Mouse (Mus musculus): Measurements from ENCODE around the gene Scarb1. TPM values are rescaled to one million over a fixed set of nuclear protein-coding genes. Genes with fewer than 3 reads are reported as not detected.

The Scarb1 gene
- polyA plus RNA-seq, 1 experiment from 2014 or later: 51.6 TPM

DNA sequence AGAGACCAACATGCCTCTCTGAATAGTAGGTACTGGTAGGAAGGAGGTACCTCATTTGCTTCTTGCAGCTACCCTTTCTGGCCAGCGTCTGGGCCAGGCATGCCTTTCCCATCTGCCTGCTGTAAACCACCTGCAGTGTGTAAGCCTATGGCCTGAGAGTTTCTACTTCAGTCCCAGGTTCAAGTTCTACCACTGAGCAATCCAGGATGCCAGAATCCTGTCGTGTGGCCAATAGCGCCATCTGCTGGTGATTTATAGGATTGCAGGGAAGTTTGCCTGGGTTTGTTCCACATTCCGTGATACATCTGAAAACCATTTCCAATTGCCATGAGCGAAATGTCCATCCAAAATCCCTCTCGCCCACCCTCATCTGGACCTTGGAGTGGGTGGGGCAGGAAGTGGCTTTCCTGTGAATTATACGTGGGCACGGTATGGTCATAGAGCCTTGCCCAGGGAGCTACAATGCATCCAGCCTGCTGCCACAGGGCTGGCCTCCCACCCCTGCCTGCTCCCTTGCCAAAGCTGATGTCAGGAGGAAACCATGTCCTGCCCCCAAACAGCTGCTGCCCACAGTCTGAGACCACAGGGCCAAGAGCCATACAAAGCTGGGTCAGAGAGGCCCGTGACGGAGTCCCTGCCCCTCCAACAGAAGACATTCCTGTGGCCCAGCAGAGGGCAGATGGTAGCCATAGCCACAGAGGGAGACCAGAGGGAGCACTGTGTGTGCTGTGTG, 72.7 kb downstream of the Scarb1 start:
- Histone ChIP-seq H3K9me3 (replicated peaks; ENCODE audit: control insufficient read depth, low read length, poor library complexity, severe bottlenecking) (no peaks in the 10 kb centered on the region), H3K27me3 (ENCODE audit: control insufficient read depth, insufficient read depth, low read depth, low read length) (no peaks in the 10 kb centered on the region), H3K4me2 (ENCODE audit: low read length) (peak overlapping the region; percentile 52), H3K27ac (ENCODE audit: low read length) (peak overlapping the region; percentile 76), H3K4me3 (ENCODE audit: low read depth, low read length) (no peak overlapping the region), H3K4me1 (ENCODE audit: control insufficient read depth, insufficient read depth, low read length) (peaks cover 29% of the 10 kb centered on the region), H3K36me3 (ENCODE audit: control insufficient read depth, insufficient read depth, low read length) (no peaks in the 10 kb centered on the region), H3K9ac (ENCODE audit: low read depth, low read length) (peak overlapping the region; percentile 27)
- ATAC-seq: peak; percentile 11
- WGBS: 18% methylated on average over 10 of the region's 10 CpGs

DNA sequence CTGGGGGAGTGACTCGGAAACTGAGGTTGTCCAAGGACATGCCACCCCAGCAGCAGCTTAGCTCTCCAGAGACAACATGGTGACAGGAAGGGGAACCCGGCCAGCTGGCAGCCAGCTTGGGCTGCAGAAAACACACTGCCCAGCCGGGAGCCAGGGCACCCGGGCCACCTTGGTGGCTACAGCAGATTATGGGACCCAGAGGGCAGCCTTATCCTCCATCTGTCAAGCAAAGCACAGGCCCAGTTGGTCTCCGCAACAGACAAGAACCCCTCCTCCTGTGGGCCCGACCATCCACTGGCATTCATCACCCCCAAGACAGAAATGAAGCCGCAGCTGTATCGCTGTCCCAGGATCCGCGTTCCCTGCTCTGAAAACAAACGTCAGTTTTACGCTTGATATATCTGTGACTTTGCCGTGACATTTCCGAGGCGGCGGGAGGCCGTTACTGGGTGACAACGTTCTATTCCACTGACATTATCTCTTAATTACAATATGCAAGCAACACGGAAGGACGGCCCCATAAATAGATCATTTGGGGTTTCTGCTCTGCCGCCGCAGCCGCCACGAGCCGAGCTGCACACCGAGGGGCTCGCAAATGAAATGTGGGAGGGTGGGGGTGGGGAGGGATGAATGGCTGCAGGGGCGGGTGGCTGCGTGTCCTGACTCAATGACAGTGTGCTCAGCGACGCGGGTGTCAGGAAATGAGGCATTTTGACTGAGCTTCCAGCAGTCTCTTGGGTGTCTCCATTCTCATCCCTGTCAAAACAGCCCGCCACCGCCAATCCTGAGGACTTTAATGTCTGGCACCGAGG, 73.5 kb downstream of the Scarb1 start:
- H3K27ac ChIP-seq (ENCODE audit: low read length): peak overlapping the region; percentile 76
- peak overlapping the region; percentile 27 for H3K9ac ChIP-seq (ENCODE audit: low read depth, low read length)
- no peaks in the 10 kb centered on the region for H3K27me3 ChIP-seq (ENCODE audit: control insufficient read depth, insufficient read depth, low read depth, low read length)
- peak overlapping the region; percentile 21 for H3K4me3 ChIP-seq (ENCODE audit: low read depth, low read length)
- H3K9me3 ChIP-seq (replicated peaks; ENCODE audit: control insufficient read depth, low read length, poor library complexity, severe bottlenecking): no peaks in the 10 kb centered on the region
- WGBS: 13% methylated on average over 35 of the region's 35 CpGs
- peak overlapping the region; percentile 52 for H3K4me2 ChIP-seq (ENCODE audit: low read length)
- H3K4me1 ChIP-seq (ENCODE audit: control insufficient read depth, insufficient read depth, low read length): peaks cover 31% of the 10 kb centered on the region
- peak; percentile 7; the same call in 1 of the 2 replicates for ATAC-seq
- H3K36me3 ChIP-seq (ENCODE audit: control insufficient read depth, insufficient read depth, low read length): no peaks in the 10 kb centered on the region

DNA sequence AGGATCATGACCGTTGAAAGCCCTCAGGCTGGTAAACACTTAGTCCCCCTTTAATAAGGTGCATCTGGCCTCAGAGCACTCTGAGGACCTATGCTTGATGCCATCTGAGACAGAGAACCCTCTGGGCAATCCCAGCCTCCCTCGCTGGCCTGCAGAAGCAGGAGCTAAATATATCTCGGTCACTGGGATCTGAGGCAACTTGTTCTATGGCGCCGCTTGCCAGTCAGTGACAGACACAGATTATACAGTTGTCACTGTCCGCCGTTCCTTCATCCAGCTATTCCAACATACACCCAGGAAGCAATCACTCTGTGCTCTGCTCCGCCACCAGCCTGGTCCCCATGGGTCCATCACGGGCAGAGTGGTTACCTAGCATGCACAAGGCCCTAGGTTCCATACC, 74.8 kb downstream of the Scarb1 start:
- Histone ChIP-seq H3K27me3 (ENCODE audit: control insufficient read depth, insufficient read depth, low read depth, low read length) (no peaks in the 10 kb centered on the region), H3K36me3 (ENCODE audit: control insufficient read depth, insufficient read depth, low read length) (no peaks in the 10 kb centered on the region), H3K4me3 (ENCODE audit: low read depth, low read length) (no peak overlapping the region), H3K9me3 (replicated peaks; ENCODE audit: control insufficient read depth, low read length, poor library complexity, severe bottlenecking) (no peaks in the 10 kb centered on the region), H3K9ac (ENCODE audit: low read depth, low read length) (no peak overlapping the region), H3K4me2 (ENCODE audit: low read length) (no peak overlapping the region), H3K27ac (ENCODE audit: low read length) (peak overlapping the region; percentile 33; the same call in 1 of the 2 replicates), H3K4me1 (ENCODE audit: control insufficient read depth, insufficient read depth, low read length) (peaks cover 31% of the 10 kb centered on the region)
- ATAC-seq: no peak
- 66% methylated on average over 9 of the region's 9 CpGs for WGBS

DNA sequence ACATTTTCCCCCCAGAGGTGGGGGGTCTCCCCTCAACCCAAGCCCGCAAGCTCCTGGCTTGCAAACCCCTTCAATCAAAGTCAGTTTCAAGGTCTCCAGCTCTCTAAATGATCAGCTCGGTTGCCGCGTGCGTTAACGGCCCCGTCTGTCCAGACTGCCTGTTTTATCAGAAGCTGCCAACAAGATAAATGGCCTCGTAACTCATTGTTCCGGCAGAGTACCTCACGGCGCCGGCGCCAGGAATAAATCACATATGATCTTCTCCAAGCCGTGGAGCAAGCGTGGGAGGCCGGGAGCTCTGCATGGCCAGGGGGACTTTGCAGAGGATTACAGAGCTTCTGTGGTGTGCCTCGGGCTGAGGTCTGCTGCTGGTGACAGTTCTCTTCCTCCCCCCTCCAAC, 76.2 kb downstream of the Scarb1 start:
- peak overlapping the region; percentile 32; the same call in 1 of the 2 replicates for H3K9ac ChIP-seq (ENCODE audit: low read depth, low read length)
- H3K36me3 ChIP-seq (ENCODE audit: control insufficient read depth, insufficient read depth, low read length): no peaks in the 10 kb centered on the region
- H3K27me3 ChIP-seq (ENCODE audit: control insufficient read depth, insufficient read depth, low read depth, low read length): no peaks in the 10 kb centered on the region
- 22% methylated on average over 17 of the region's 17 CpGs for WGBS
- H3K4me3 ChIP-seq (ENCODE audit: low read depth, low read length): no peak overlapping the region
- no peak overlapping the region for H3K4me2 ChIP-seq (ENCODE audit: low read length)
- no peak for ATAC-seq
- peak overlapping the region; percentile 75 for H3K27ac ChIP-seq (ENCODE audit: low read length)
- peaks cover 27% of the 10 kb centered on the region for H3K4me1 ChIP-seq (ENCODE audit: control insufficient read depth, insufficient read depth, low read length)
- no peaks in the 10 kb centered on the region for H3K9me3 ChIP-seq (replicated peaks; ENCODE audit: control insufficient read depth, low read length, poor library complexity, severe bottlenecking)

DNA sequence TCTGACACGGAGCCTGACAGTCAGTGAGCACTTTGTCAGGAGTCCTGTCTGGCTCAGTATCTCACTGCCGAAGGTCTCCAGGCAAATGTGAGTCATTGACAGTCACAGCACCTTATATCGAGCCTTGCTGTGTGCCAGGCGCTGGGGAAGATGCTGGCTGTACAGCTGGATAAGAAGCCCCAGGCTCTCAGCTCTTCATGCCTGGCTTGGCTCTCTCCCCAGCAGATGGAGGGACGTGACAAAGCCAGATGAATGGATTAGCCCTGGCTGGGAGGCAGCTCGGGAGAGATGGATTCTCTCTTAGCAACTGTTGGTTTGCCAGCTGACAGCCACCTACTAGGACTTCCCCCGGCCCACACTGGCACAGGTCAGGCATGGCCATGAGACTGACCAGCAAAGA, 78.3 kb downstream of the Scarb1 start:
- H3K9me3 ChIP-seq (replicated peaks; ENCODE audit: control insufficient read depth, low read length, poor library complexity, severe bottlenecking): no peaks in the 10 kb centered on the region
- H3K27ac ChIP-seq (ENCODE audit: low read length): peak overlapping the region; percentile 23; the same call in 1 of the 2 replicates
- no peak overlapping the region for H3K9ac ChIP-seq (ENCODE audit: low read depth, low read length)
- peaks cover 21% of the 10 kb centered on the region for H3K4me1 ChIP-seq (ENCODE audit: control insufficient read depth, insufficient read depth, low read length)
- H3K36me3 ChIP-seq (ENCODE audit: control insufficient read depth, insufficient read depth, low read length): no peaks in the 10 kb centered on the region
- 25% methylated on average over 7 of the region's 7 CpGs for WGBS
- no peaks in the 10 kb centered on the region for H3K27me3 ChIP-seq (ENCODE audit: control insufficient read depth, insufficient read depth, low read depth, low read length)
- no peak for ATAC-seq
- no peak overlapping the region for H3K4me2 ChIP-seq (ENCODE audit: low read length)
- H3K4me3 ChIP-seq (ENCODE audit: low read depth, low read length): no peak overlapping the region

DNA sequence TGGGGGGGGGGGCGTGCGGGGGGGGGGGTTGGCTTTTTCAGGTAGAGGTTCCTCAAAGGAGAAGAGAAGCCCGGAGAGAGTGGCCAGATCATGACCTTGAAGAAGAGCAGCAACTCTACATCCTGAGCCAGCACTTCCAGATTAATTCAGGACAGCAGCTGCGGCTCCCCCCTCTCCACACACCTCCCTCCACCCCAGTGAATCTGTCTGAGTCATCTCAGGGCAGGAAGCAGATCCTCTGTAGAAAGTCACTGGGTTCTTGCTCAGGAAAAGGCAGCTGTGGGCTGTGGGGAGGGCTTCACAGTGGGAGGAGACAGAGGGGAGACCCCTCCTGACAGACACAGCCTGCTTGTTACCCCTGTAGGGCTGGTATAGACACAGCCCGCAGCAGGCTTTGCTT, 87.0 kb downstream of the Scarb1 start:
- no peak overlapping the region for H3K9ac ChIP-seq (ENCODE audit: low read depth, low read length)
- ATAC-seq: no peak
- WGBS: 75% methylated on average over 5 of the region's 5 CpGs

DNA sequence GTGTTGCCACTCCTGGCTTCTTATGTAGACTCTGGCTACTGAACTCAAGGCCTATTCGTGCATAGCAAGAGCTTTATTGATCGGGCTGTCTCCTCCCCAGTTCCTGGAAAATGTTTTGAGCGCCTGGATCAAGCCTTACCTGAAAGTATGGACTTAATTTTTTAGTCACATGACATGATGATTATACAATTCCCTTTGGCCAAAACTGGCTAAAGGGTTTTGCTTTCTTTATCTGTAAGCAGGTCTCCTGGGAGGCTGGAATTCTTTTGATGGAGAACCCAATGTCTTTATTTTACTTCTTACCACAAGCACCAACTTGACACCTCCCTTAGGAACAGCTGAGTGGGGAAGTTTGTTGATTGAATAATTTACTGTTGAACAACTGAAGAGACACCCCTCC, 87.4 kb downstream of the Scarb1 start:
- H3K36me3 ChIP-seq (ENCODE audit: control insufficient read depth, insufficient read depth, low read length): no peaks in the 10 kb centered on the region
- H3K27me3 ChIP-seq (ENCODE audit: control insufficient read depth, insufficient read depth, low read depth, low read length): no peaks in the 10 kb centered on the region
- no peaks in the 10 kb centered on the region for H3K4me1 ChIP-seq (ENCODE audit: control insufficient read depth, insufficient read depth, low read length)
- WGBS: 96% methylated on average over 3 of the region's 3 CpGs
- H3K9ac ChIP-seq (ENCODE audit: low read depth, low read length): no peak overlapping the region
- H3K27ac ChIP-seq (ENCODE audit: low read length): no peak overlapping the region
- ATAC-seq: no peak
- H3K9me3 ChIP-seq (replicated peaks; ENCODE audit: control insufficient read depth, low read length, poor library complexity, severe bottlenecking): no peaks in the 10 kb centered on the region
- H3K4me3 ChIP-seq (ENCODE audit: low read depth, low read length): no peak overlapping the region
- H3K4me2 ChIP-seq (ENCODE audit: low read length): no peak overlapping the region

More for the DNA sequence above, 87.0 kb downstream of the Scarb1 start:
- Histone ChIP-seq H3K9me3 (replicated peaks; ENCODE audit: control insufficient read depth, low read length, poor library complexity, severe bottlenecking) (no peaks in the 10 kb centered on the region), H3K27me3 (ENCODE audit: control insufficient read depth, insufficient read depth, low read depth, low read length) (no peaks in the 10 kb centered on the region), H3K27ac (ENCODE audit: low read length) (no peak overlapping the region), H3K4me1 (ENCODE audit: control insufficient read depth, insufficient read depth, low read length) (no peaks in the 10 kb centered on the region), H3K4me3 (ENCODE audit: low read depth, low read length) (no peak overlapping the region), H3K4me2 (ENCODE audit: low read length) (no peak overlapping the region), H3K36me3 (ENCODE audit: control insufficient read depth, insufficient read depth, low read length) (no peaks in the 10 kb centered on the region)

DNA sequence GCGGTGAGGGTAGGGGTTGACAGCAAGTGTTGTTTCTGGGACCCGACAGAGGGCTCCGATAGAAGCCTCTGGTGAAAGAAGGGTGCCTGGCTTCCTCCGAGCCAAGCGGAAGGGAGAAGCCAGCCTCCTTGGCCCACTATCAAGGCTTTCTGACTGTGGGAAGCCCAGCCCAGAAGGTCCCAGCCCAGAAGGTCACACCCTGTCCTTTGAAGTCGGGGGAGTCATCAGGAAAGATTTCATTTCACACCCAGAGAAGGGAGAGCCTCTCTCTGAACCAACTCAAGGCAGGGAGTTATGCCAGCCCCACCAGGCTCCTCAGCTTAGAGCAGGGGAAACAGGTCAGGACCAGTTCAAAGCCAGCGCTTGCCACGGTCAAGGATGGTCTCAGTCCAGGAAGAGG, 88.2 kb downstream of the Scarb1 start:
- no peak overlapping the region for H3K4me3 ChIP-seq (ENCODE audit: low read depth, low read length)
- no peak overlapping the region for H3K9ac ChIP-seq (ENCODE audit: low read depth, low read length)
- H3K4me1 ChIP-seq (ENCODE audit: control insufficient read depth, insufficient read depth, low read length): no peaks in the 10 kb centered on the region
- 86% methylated on average over 8 of the region's 8 CpGs for WGBS
- no peak overlapping the region for H3K4me2 ChIP-seq (ENCODE audit: low read length)
- H3K36me3 ChIP-seq (ENCODE audit: control insufficient read depth, insufficient read depth, low read length): no peaks in the 10 kb centered on the region
- no peak overlapping the region for H3K27ac ChIP-seq (ENCODE audit: low read length)
- no peaks in the 10 kb centered on the region for H3K9me3 ChIP-seq (replicated peaks; ENCODE audit: control insufficient read depth, low read length, poor library complexity, severe bottlenecking)
- ATAC-seq: no peak
- no peaks in the 10 kb centered on the region for H3K27me3 ChIP-seq (ENCODE audit: control insufficient read depth, insufficient read depth, low read depth, low read length)

All from midbrain, embryonic 16.5 days (tissue).